Mouse (Mus musculus) midbrain, embryonic 15.5 days (tissue): Measurements from ENCODE around the gene Isca2. TPM values are rescaled to one million over a fixed set of nuclear protein-coding genes. Genes with fewer than 3 reads are reported as not detected.
A peak's percentile ranks its signal among the peaks of the same experiment; 100 is the strongest.

ENCODE experiments used
- ATAC-seq: fragments of 200-750 bp; cut with Nextera tagmentation; replicated peaks from 2 replicates; pipeline ENCODE4 v1.8.0; 2017; ENCODE audit warnings: moderate TSS enrichment
- H3K27ac ChIP-seq: fragments of 300-500 bp; sonication (generic); 2 replicates; pipeline ENCODE4 v1.5.1; 2015; ENCODE audit warnings: mild to moderate bottlenecking, inconsistent platforms
- H3K27me3 ChIP-seq: fragments of 300-500 bp; sonication (generic); replicated peaks from 2 replicates; pipeline ENCODE4 v1.6.1; 2015; ENCODE audit warnings: inconsistent platforms
- H3K36me3 ChIP-seq: fragments of 300-500 bp; sonication (generic); replicated peaks from 2 replicates; pipeline ENCODE4 v1.6.1; 2015; ENCODE audit warnings: inconsistent platforms
- H3K4me1 ChIP-seq: fragments of 300-500 bp; sonication (generic); 2 replicates; pipeline ENCODE4 v1.6.1; 2015; ENCODE audit warnings: inconsistent platforms
- H3K4me2 ChIP-seq: fragments of 300-500 bp; sonication (generic); 2 replicates; pipeline ENCODE4 v1.6.1; 2015; ENCODE audit warnings: inconsistent platforms, mild to moderate bottlenecking, moderate library complexity
- H3K4me3 ChIP-seq: fragments of 300-500 bp; sonication (generic); 2 replicates; pipeline ENCODE4 v1.5.1; 2015; ENCODE audit warnings: mild to moderate bottlenecking, inconsistent platforms
- H3K9ac ChIP-seq: fragments of 300-500 bp; sonication (generic); 2 replicates; pipeline ENCODE4 v1.6.1; 2015; ENCODE audit warnings: mild to moderate bottlenecking, inconsistent platforms
- H3K9me3 ChIP-seq: fragments of 300-500 bp; sonication (generic); 2 replicates; pipeline ENCODE4 v1.6.1; 2016; ENCODE audit warnings: inconsistent platforms
- WGBS: fragments of 180-500 bp; shearing (Covaris S2); methylation state at CpG from one replicate; pipeline ENCODE4 v1.1.7; 2015; ENCODE audit warnings: mixed read lengths; 5-methylcytosine and 5-hydroxymethylcytosine counted together
- polyA plus RNA-seq: library from polyadenylated mRNA; unstranded; fragments of >200 nt; fragmentation: Nextera tagmentation; extraction: Ambion mirVana; gene quantifications from 2 replicates; pipeline ENCODE4 v1.2.1, GENCODE M21; 2015

Isca2 gene
- polyA plus RNA-seq, result 134 and 139 TPM in 2 replicates

GRCm38 (mm10) chr12:84772726-84773441, at the start of gene Isca2, which contains the start of gene Npc2:
Isca2 (plus strand) TSS chr12:84773251.
Npc2 (minus strand) TSS chr12:84773152.
- WGBS, result under 1% methylated on average over 50 of the region's 50 CpGs
- H3K27me3 ChIP-seq, result no peaks in the 10 kb centered on the region
- H3K9ac ChIP-seq, result peak within 1 kb of the TSS; percentile 71
- peak within 1 kb of the TSS; percentile 72 for H3K4me3 ChIP-seq
- no peaks in the 10 kb centered on the region for H3K9me3 ChIP-seq
- H3K4me2 ChIP-seq, result peak within 1 kb of the TSS; percentile 78
- no peaks in the 10 kb centered on the region for H3K36me3 ChIP-seq
- H3K4me1 ChIP-seq, result peaks cover 29% of the 10 kb centered on the region
- peak within 1 kb of the TSS; percentile 87 for H3K27ac ChIP-seq
- peak; percentile 99 for ATAC-seq

- no peaks in the 10 kb centered on the region for H3K36me3 ChIP-seq
- H3K9me3 ChIP-seq, result no peaks in the 10 kb centered on the region
- no peak overlapping the region for H3K4me3 ChIP-seq
- H3K4me1 ChIP-seq, result no peaks in the 10 kb centered on the region
- 88% methylated on average over 4 of the region's 4 CpGs for WGBS
- H3K9ac ChIP-seq, result no peak overlapping the region
- no peak overlapping the region for H3K27ac ChIP-seq
- H3K4me2 ChIP-seq, result no peak overlapping the region
- no peaks in the 10 kb centered on the region for H3K27me3 ChIP-seq
- ATAC-seq, result no peak
These were observed 46.7 kb upstream of the Isca2 start for GRCm38 (mm10) chr12:84726391-84726790.

GRCm38 (mm10) chr12:84726986-84727385, 46.1 kb upstream of the Isca2 start:
- Histone ChIP-seq H3K9me3 (no peaks in the 10 kb centered on the region), H3K4me3 (no peak overlapping the region), H3K27ac (no peak overlapping the region), H3K4me2 (no peak overlapping the region), H3K4me1 (no peaks in the 10 kb centered on the region), H3K9ac (no peak overlapping the region), H3K36me3 (no peaks in the 10 kb centered on the region), H3K27me3 (no peaks in the 10 kb centered on the region)
- ATAC-seq, result no peak
- WGBS, result 56% methylated on average over 4 of the region's 4 CpGs

- Histone ChIP-seq H3K27ac (no peak overlapping the region), H3K36me3 (no peaks in the 10 kb centered on the region), H3K9me3 (no peaks in the 10 kb centered on the region), H3K4me3 (no peak overlapping the region), H3K4me2 (no peak overlapping the region), H3K9ac (no peak overlapping the region), H3K4me1 (no peaks in the 10 kb centered on the region), H3K27me3 (no peaks in the 10 kb centered on the region)
- ATAC-seq, result no peak
- WGBS, result 89% methylated on average over 5 of the region's 5 CpGs
These were observed 45.6 kb upstream of the Isca2 start for GRCm38 (mm10) chr12:84727434-84727833.

- no peak overlapping the region for H3K27ac ChIP-seq
- no peak for ATAC-seq
- no peaks in the 10 kb centered on the region for H3K27me3 ChIP-seq
- H3K4me3 ChIP-seq, result no peak overlapping the region
- H3K9ac ChIP-seq, result no peak overlapping the region
- WGBS, result 95% methylated on average over 10 of the region's 10 CpGs
- no peaks in the 10 kb centered on the region for H3K36me3 ChIP-seq
- no peak overlapping the region for H3K4me2 ChIP-seq
- no peaks in the 10 kb centered on the region for H3K9me3 ChIP-seq
- H3K4me1 ChIP-seq, result no peaks in the 10 kb centered on the region
These were observed 44.6 kb upstream of the Isca2 start for GRCm38 (mm10) chr12:84728421-84728820.

- Histone ChIP-seq H3K27me3 (no peaks in the 10 kb centered on the region), H3K9me3 (no peaks in the 10 kb centered on the region), H3K9ac (no peak overlapping the region), H3K4me3 (no peak overlapping the region), H3K36me3 (no peaks in the 10 kb centered on the region), H3K27ac (no peak overlapping the region), H3K4me1 (no peaks in the 10 kb centered on the region), H3K4me2 (no peak overlapping the region)
- 79% methylated on average over 13 of the region's 13 CpGs for WGBS
- no peak for ATAC-seq
These were observed 39.7 kb upstream of the Isca2 start for GRCm38 (mm10) chr12:84733366-84733765.

- Histone ChIP-seq H3K27me3 (no peaks in the 10 kb centered on the region), H3K4me3 (no peak overlapping the region), H3K9me3 (no peaks in the 10 kb centered on the region), H3K4me2 (no peak overlapping the region), H3K36me3 (no peaks in the 10 kb centered on the region), H3K9ac (no peak overlapping the region), H3K4me1 (no peaks in the 10 kb centered on the region), H3K27ac (no peak overlapping the region)
- ATAC-seq, result no peak
- 93% methylated on average over 10 of the region's 10 CpGs for WGBS
These were observed 29.6 kb upstream of the Isca2 start for GRCm38 (mm10) chr12:84743496-84743895.

GRCm38 (mm10) chr12:84745700-84746099, 27.4 kb upstream of the Isca2 start:
- Histone ChIP-seq H3K4me3 (no peak overlapping the region), H3K4me2 (no peak overlapping the region), H3K36me3 (no peaks in the 10 kb centered on the region), H3K27me3 (no peaks in the 10 kb centered on the region), H3K27ac (no peak overlapping the region), H3K9me3 (no peaks in the 10 kb centered on the region), H3K9ac (no peak overlapping the region), H3K4me1 (no peaks in the 10 kb centered on the region)
- ATAC-seq, result no peak
- WGBS, result 71% methylated on average over 4 of the region's 4 CpGs

- ATAC-seq, result no peak
- Histone ChIP-seq H3K9ac (no peak overlapping the region), H3K27me3 (no peaks in the 10 kb centered on the region), H3K9me3 (no peaks in the 10 kb centered on the region), H3K4me3 (no peak overlapping the region), H3K4me1 (peaks cover 20% of the 10 kb centered on the region), H3K4me2 (no peak overlapping the region), H3K36me3 (no peaks in the 10 kb centered on the region), H3K27ac (no peak overlapping the region)
- 73% methylated on average over 3 of the region's 3 CpGs for WGBS
These were observed 24.9 kb upstream of the Isca2 start for GRCm38 (mm10) chr12:84748134-84748533.

GRCm38 (mm10) chr12:84750661-84751060, 22.4 kb upstream of the Isca2 start:
- H3K4me2 ChIP-seq, result no peak overlapping the region
- no peak for ATAC-seq

GRCm38 (mm10) chr12:84752131-84752977, 20.7 kb upstream of the Isca2 start:
- Histone ChIP-seq H3K27ac (peak overlapping the region; percentile 77), H3K4me3 (no peak overlapping the region), H3K27me3 (no peaks in the 10 kb centered on the region), H3K4me2 (0 out of 2 replicates have a peak overlapping the region, but pooled peaks have one; percentile 4), H3K4me1 (peaks cover 22% of the 10 kb centered on the region), H3K36me3 (peaks cover 7% of the 10 kb centered on the region; the same call in 1 of the 2 replicates), H3K9me3 (no peaks in the 10 kb centered on the region), H3K9ac (peak overlapping the region; percentile 20; the same call in 1 of the 2 replicates)
- ATAC-seq, result peak; percentile 85
- 14% methylated on average over 14 of the region's 14 CpGs for WGBS

More at GRCm38 (mm10) chr12:84750661-84751060, 22.4 kb upstream of the Isca2 start:
- H3K9me3 ChIP-seq, result no peaks in the 10 kb centered on the region
- WGBS, result 76% methylated on average over 14 of the region's 14 CpGs
- H3K36me3 ChIP-seq, result no peaks in the 10 kb centered on the region
- H3K4me1 ChIP-seq, result peaks cover 22% of the 10 kb centered on the region
- no peak overlapping the region for H3K4me3 ChIP-seq
- no peak overlapping the region for H3K27ac ChIP-seq
- no peaks in the 10 kb centered on the region for H3K27me3 ChIP-seq
- no peak overlapping the region for H3K9ac ChIP-seq

GRCm38 (mm10) chr12:84755008-84755695, 17.9 kb upstream of the Isca2 start:
- no peak for ATAC-seq
- Histone ChIP-seq H3K4me3 (no peak overlapping the region), H3K36me3 (peaks cover 9% of the 10 kb centered on the region), H3K27me3 (no peaks in the 10 kb centered on the region), H3K9me3 (no peaks in the 10 kb centered on the region), H3K4me1 (peaks cover 22% of the 10 kb centered on the region), H3K9ac (no peak overlapping the region), H3K4me2 (no peak overlapping the region), H3K27ac (no peak overlapping the region)
- 30% methylated on average over 16 of the region's 16 CpGs for WGBS
